Mouse (Mus musculus): ENCODE data around the gene Wdr70. TPM values are rescaled to one million over a fixed set of nuclear protein-coding genes. Genes with fewer than 3 reads are reported as not detected.

Wdr70 gene
- polyA plus RNA-seq, 1 experiment from 2014 or later, result 52.5 TPM

DNA sequence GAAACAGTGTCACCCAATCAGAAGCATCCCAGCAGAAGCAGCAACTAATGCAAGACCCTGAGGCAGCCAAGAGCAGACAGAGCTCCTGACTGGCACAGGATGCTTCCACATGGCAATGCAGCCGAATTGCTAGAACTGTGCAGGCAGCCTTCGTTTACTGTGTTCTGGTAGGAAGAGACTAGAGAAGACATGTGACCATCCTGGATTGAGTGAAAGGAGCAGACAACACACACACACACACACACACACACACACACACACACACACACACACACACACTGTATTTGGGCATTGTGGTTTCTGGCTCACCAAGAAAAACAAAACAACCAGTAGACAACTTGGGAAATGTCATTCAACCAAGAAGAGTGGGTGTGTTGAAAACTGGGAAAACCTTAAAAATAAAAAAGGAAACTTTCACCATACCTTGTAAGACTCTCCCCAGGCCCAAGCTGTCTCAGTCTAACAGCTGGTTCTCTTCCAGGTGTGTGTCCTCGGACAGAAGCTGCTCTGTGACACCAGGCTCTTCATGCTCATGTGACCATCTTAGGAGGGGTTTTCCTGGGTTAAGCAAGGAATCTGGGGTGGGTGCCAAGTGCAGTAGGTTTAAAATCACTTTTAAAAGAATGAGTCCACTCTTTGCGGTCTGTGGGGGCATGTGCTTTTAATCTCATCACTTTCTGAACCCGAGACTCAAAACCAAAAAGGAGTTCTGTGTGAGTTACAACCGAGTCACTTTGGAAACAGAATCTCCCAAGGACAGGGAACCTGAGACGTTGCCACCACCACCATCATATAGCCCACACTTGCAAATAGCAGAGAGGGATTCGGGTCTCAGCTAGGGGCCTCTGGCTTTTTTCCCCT, 260.7 kb downstream of the Wdr70 start:
- WGBS, result 65% methylated on average over 8 of the region's 8 CpGs
- H3K36me3 ChIP-seq (ENCODE audit: control insufficient read depth, insufficient read depth, low read length), result no peaks in the 10 kb centered on the region
- no peak overlapping the region for H3K9ac ChIP-seq (ENCODE audit: low read length)
- no peak overlapping the region for H3K27ac ChIP-seq (ENCODE audit: low read length)
- H3K4me2 ChIP-seq (ENCODE audit: low read depth, low read length), result no peak overlapping the region
- ATAC-seq (ENCODE audit: low read depth), result no peak
- no peaks in the 10 kb centered on the region for H3K27me3 ChIP-seq (ENCODE audit: control insufficient read depth, insufficient read depth, low read depth, low read length)
- H3K4me3 ChIP-seq (ENCODE audit: low read length), result no peak overlapping the region
- H3K9me3 ChIP-seq (ENCODE audit: control insufficient read depth, low read length), result no peaks in the 10 kb centered on the region
- H3K4me1 ChIP-seq (replicated peaks; ENCODE audit: control insufficient read depth, insufficient read depth, low read length), result no peaks in the 10 kb centered on the region

DNA sequence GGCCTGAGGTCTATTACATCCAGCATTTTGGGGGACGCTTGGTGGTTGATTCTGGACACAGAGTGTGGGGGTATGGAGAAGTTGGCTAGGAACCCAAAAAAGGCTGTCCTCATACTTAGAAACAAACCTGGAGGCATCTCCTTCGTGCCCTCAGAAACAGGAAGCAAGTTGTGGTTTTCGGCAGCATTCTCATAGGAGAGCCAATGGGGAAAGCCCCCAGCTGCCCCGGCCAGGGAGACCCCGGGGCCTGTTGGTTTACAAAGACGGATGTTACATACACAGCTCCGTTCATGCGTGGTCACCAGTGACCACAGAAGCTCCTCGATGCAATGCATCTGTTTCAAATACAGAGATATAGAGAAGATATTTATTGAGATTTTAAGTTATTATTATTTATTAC, 263.6 kb downstream of the Wdr70 start:
- no peak overlapping the region for H3K4me3 ChIP-seq (ENCODE audit: low read length)
- H3K27me3 ChIP-seq (ENCODE audit: control insufficient read depth, insufficient read depth, low read depth, low read length), result no peaks in the 10 kb centered on the region
- WGBS, result 86% methylated on average over 9 of the region's 9 CpGs
- H3K4me1 ChIP-seq (replicated peaks; ENCODE audit: control insufficient read depth, insufficient read depth, low read length), result no peaks in the 10 kb centered on the region
- H3K4me2 ChIP-seq (ENCODE audit: low read depth, low read length), result no peak overlapping the region
- H3K9me3 ChIP-seq (ENCODE audit: control insufficient read depth, low read length), result no peaks in the 10 kb centered on the region
- ATAC-seq (ENCODE audit: low read depth), result no peak
- no peak overlapping the region for H3K9ac ChIP-seq (ENCODE audit: low read length)
- H3K27ac ChIP-seq (ENCODE audit: low read length), result no peak overlapping the region
- H3K36me3 ChIP-seq (ENCODE audit: control insufficient read depth, insufficient read depth, low read length), result no peaks in the 10 kb centered on the region

DNA sequence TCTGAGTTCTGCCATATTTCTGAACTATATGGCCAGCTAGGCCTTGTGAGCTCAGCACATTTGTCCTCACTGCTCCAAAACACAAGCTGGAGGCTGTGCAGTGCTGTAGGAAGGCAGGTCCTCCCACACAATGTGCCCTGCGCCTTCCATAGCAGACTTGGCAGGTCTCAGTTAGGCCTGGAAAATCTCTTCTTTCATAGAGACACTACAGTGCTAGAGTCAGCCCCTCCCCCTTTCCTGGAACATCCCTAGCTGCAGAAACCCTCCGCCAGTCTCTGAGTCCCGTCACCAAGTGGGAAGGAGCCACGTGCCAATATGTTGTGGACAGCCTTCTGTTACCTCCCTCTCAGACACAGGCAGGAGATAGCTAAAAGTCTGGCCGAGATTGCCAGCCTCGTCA, 273.5 kb downstream of the Wdr70 start:
- no peaks in the 10 kb centered on the region for H3K36me3 ChIP-seq (ENCODE audit: control insufficient read depth, insufficient read depth, low read length)
- H3K9ac ChIP-seq (ENCODE audit: low read length), result no peak overlapping the region
- ATAC-seq (ENCODE audit: low read depth), result no peak
- H3K9me3 ChIP-seq (ENCODE audit: control insufficient read depth, low read length), result no peaks in the 10 kb centered on the region
- no peak overlapping the region for H3K4me3 ChIP-seq (ENCODE audit: low read length)
- WGBS, result 33% methylated on average over 6 of the region's 6 CpGs
- H3K4me1 ChIP-seq (replicated peaks; ENCODE audit: control insufficient read depth, insufficient read depth, low read length), result no peaks in the 10 kb centered on the region
- H3K4me2 ChIP-seq (ENCODE audit: low read depth, low read length), result no peak overlapping the region
- no peaks in the 10 kb centered on the region for H3K27me3 ChIP-seq (ENCODE audit: control insufficient read depth, insufficient read depth, low read depth, low read length)
- no peak overlapping the region for H3K27ac ChIP-seq (ENCODE audit: low read length)

DNA sequence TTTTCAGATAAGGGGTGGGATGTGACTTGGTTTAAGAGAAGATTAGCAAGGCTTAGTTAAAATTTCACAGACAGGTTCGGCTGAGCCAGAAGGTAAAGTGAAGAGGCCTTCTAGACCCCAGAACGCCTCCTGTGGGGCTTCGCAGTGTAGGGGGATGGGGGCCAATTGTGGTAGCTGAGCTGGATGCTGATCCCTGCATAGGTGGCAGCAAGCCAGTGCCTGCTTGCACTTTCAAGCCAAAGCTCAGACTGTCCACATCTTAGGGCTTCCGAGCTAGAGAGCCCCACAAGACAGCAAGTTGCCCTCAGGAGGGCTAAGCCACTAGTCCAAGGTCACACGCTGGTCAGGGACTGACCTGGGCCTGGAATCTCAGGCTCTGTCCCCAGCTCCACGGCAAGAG, 275.1 kb downstream of the Wdr70 start:
- no peak overlapping the region for H3K9ac ChIP-seq (ENCODE audit: low read length)
- ATAC-seq (ENCODE audit: low read depth), result no peak
- no peaks in the 10 kb centered on the region for H3K36me3 ChIP-seq (ENCODE audit: control insufficient read depth, insufficient read depth, low read length)
- no peaks in the 10 kb centered on the region for H3K9me3 ChIP-seq (ENCODE audit: control insufficient read depth, low read length)
- 67% methylated on average over 6 of the region's 6 CpGs for WGBS
- H3K27ac ChIP-seq (ENCODE audit: low read length), result no peak overlapping the region
- H3K4me2 ChIP-seq (ENCODE audit: low read depth, low read length), result no peak overlapping the region
- no peak overlapping the region for H3K4me3 ChIP-seq (ENCODE audit: low read length)
- H3K4me1 ChIP-seq (replicated peaks; ENCODE audit: control insufficient read depth, insufficient read depth, low read length), result no peaks in the 10 kb centered on the region
- H3K27me3 ChIP-seq (ENCODE audit: control insufficient read depth, insufficient read depth, low read depth, low read length), result peaks cover 8% of the 10 kb centered on the region; the same call in 1 of the 2 replicates

Small RNA genes within 50 kb of the gene (microRNA-seq; reads per million reads assigned to microRNA genes)
- not detected for gene Gm27529

Other genes starting within 250 kb of the Wdr70 start
- gene Nup155, start 10.1 kb upstream of the Wdr70 start, polyA plus RNA-seq (2015; fragmentation: Nextera tagmentation; extraction: Ambion mirVana), result 17.9 and 18.5 TPM in 2 replicates
- 7.0 and 7.5 TPM in 2 replicates for gene Cplane1, start 69.9 kb upstream of the Wdr70 start, polyA plus RNA-seq (2015; fragmentation: Nextera tagmentation; extraction: Ambion mirVana)